Mouse (Mus musculus) spleen, adult 2 months (tissue): ENCODE measurements around the gene Skp1a.

ENCODE experiments used
- CTCF ChIP-seq: fragments of 200-500 bp; IDR thresholded peaks from 2 replicates; pipeline ENCODE4 v1.5.1; 2011; ENCODE audit warnings: mild to moderate bottlenecking, inconsistent platforms; ENCODE audit not compliant: insufficient read depth, insufficient read length, insufficient replicate concordance; ENCODE audit errors: extremely low read depth
- POLR2A ChIP-seq: fragments of 200-500 bp; IDR thresholded peaks from 2 replicates; pipeline ENCODE4 v1.6.1; 2011; ENCODE audit warnings: low read depth, low read length, inconsistent platforms

DNA sequence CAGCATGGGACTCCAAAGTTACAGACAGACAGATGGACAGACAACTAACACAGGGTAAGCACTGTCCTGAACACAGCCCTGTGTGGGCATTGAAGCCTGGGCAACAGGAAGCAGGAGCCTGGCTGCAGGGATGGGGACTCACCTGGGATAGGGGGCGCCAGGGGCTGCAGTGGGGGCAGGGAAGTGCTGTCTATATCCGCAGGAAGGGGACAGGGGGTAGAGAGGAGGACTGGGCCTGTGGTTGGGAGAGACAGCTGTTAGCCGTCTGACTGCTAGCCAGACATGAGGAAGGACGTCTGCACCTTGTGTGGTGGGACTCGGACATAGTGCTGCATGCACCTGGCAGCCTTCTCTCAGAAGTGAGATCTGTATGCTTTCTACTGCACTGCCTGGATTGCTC, 26.9 kb downstream of the Skp1a start:
- TF ChIP-seq CTCF (no peak), POLR2A (no peak)
